Mouse (Mus musculus) adrenal gland, postnatal 14 days (tissue): Measurements from ENCODE around the gene Sult2a6. TPM values are rescaled to one million over a fixed set of nuclear protein-coding genes. Genes with fewer than 3 reads are reported as not detected.

Source experiments
- DNase-seq: peaks from one replicate; pipeline ENCODE4 v3.0.0; 2021; ENCODE audit warnings: mixed read lengths
- long read RNA-seq, 2 experiments: library from polyadenylated mRNA; stranded (forward); transcript quantifications; one replicate each; pipeline ENCODE4 v2.0.0; 2021
- total RNA-seq: library from RNA; stranded (reverse); gene quantifications from 2 replicates; pipeline ENCODE4 v1.2.3, GENCODE M21; 2021

Gene Sult2a6
- 6.9 TPM in 1 of 2 replicates, not detected in the other for total RNA-seq
- long read RNA-seq, experiment 1: 0 reads
- long read RNA-seq, experiment 2, partial matches to known transcripts: 0 of 2 reads
- long read RNA-seq, experiment 2, other reads (novel, unspliced or antisense): 0 of 2 reads

- DNase-seq: no peak
Observed at GRCm38 (mm10) chr7:14254770-14255169, at the start of gene Sult2a6. TSS of gene Sult2a6 (minus strand) at chr7:14254870.

DNA sequence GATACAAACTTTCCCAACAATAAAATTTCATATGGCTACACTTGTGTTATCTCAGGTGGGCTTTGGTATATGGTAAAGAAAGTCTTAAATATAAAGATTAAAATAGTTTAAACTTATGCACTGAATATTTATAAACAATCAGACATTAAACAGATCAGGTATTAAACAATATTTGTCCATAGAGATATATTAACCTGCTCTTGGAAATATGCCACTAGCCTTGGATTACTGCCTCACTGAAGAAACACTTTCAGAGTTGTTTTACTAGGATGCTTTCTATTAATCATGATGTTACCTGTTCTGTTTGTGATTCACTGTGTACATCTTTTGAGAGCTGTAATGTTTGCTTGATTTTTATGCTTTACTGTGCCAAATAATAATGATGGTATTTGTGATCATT is 39.4 kb downstream of the Sult2a6 start:
- DNase-seq: no peak

- DNase-seq: no peak
Observed at GRCm38 (mm10) chr7:14203417-14203816, 51.3 kb downstream of the Sult2a6 start.

- DNase-seq: no peak
Observed at GRCm38 (mm10) chr7:14202487-14202886, 52.2 kb downstream of the Sult2a6 start.

Other genes with a start within 250 kb of the Sult2a6 start
- gene Sult2a3, start 131.8 kb downstream of the Sult2a6 start, total RNA-seq: 6.0 TPM in 1 of 2 replicates, not detected in the other
- gene Obox8, start 78.7 kb upstream of the Sult2a6 start, total RNA-seq: not detected in 2 replicates
- gene Sult2a8, start 191.9 kb upstream of the Sult2a6 start, total RNA-seq: 0.71 and 30.7 TPM in 2 replicates
- gene Sult2a7, start 239.4 kb upstream of the Sult2a6 start, total RNA-seq: not detected in 2 replicates